ENCODE assay signal across 8 mouse cellular contexts in the genomic region with DNA sequence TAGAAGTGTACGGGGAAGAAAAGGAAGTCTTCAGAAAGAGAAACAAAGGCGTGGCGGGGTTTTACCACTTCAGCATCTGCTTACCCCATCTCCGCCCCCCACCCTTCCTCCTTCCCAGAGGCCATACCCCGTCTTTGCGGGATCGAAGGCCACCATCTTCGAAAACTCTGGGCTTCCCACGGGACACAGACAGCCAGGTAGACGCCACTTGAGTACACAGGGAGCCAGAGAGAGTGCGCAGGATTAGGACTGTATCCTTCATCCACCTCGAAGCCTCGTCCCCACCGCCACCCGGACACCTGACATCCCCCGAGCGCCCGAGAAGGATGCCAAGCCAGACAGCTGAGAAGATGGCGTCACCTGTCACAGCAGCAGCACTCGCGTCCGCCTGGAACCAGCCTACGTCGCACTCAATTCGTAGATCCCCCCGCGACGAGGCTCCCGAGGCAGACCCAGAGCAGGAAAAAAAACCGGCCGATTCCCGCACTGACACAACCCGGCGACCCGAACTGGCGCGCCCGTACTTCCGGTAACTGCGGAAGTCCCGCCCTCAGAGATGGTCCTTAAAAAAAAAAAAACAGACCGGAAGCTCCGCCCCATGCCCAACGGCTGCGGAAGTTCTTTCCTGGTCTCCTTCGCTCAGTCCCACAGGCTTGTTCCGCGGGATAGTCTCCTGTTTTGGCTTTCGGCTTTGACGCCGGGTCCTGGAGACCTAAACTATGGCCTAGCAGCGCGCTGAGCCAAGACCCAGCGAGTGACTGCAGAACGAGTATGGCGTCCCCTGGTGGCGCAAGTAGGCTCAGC. TPM values are rescaled to one million over a fixed set of nuclear protein-coding genes. Genes with fewer than 3 reads are reported as not detected.
DNase-seq lines count a peak whose midpoint lies in the region; ATAC-seq and TF ChIP-seq lines count a peak whose summit lies in the region.

No protein-coding gene starts in this region.

- DNase-seq in 3134 (ENCODE audit: extremely low read depth, insufficient read length, low spot score): peak; percentile 85
- peak; percentile 89 to 91 for DNase-seq in adrenal gland, postnatal 36 days
- DNase-seq in heart, adult 8-10 months (ENCODE audit: low spot score): peak; percentile 94
- peak; percentile 94 for DNase-seq in kidney, adult 9 months
- peak; percentile 93 for DNase-seq in limb, embryonic 14.5 days (ENCODE audit: low spot score)
- DNase-seq in midbrain, postnatal 0 days (ENCODE audit: low spot score): peak; percentile 96
- peak; percentile 72 to 80 for DNase-seq in spleen, postnatal 14 days (ENCODE audit: low spot score in 2 of 2)

- peak overlapping the region; percentile 83 for H3K4me3 ChIP-seq in embryonic facial prominence, embryonic 13.5 days
- peak overlapping the region; percentile 83 for H3K4me3 ChIP-seq in limb, embryonic 14.5 days (replicated peaks; ENCODE audit: low read length)
- peak overlapping the region; percentile 86 for H3K4me3 ChIP-seq in midbrain, postnatal 0 days (ENCODE audit: low read depth, low read length)

- peak overlapping the region; percentile 82 for H3K4me2 ChIP-seq in embryonic facial prominence, embryonic 13.5 days
- peak overlapping the region; percentile 82 for H3K4me2 ChIP-seq in limb, embryonic 14.5 days (replicated peaks; ENCODE audit: low read depth, low read length, severe bottlenecking)
- peak overlapping the region; percentile 62 for H3K4me2 ChIP-seq in midbrain, postnatal 0 days (ENCODE audit: low read depth, low read length, poor library complexity, severe bottlenecking)

- WGBS in embryonic facial prominence, embryonic 13.5 days: under 1% methylated on average over 57 of the region's 57 CpGs
- WGBS in limb, embryonic 14.5 days: 1% methylated on average over 54 of the region's 57 CpGs
- under 1% methylated on average over 57 of the region's 57 CpGs for WGBS in midbrain, postnatal 0 days

- peak; percentile 97 for TF ChIP-seq CTCF in midbrain, postnatal 0 days (IDR thresholded peaks at IDR 0.05)

- H3K4me1 ChIP-seq in embryonic facial prominence, embryonic 13.5 days: peaks cover 8% of the 10 kb centered on the region
- H3K4me1 ChIP-seq in limb, embryonic 14.5 days (ENCODE audit: control insufficient read depth, insufficient read depth, low read length): peaks cover 8% of the 10 kb centered on the region
- H3K4me1 ChIP-seq in midbrain, postnatal 0 days (ENCODE audit: insufficient read depth, low read length): peaks cover 2% of the 10 kb centered on the region; the same call in 1 of the 2 replicates

- H3K27ac ChIP-seq in embryonic facial prominence, embryonic 13.5 days: peak overlapping the region; percentile 98
- H3K27ac ChIP-seq in limb, embryonic 14.5 days (replicated peaks; ENCODE audit: low read depth, low read length): peak overlapping the region; percentile 96
- H3K27ac ChIP-seq in midbrain, postnatal 0 days (ENCODE audit: low read depth, low read length): peak overlapping the region; percentile 90

- no peaks in the 10 kb centered on the region for H3K36me3 ChIP-seq in embryonic facial prominence, embryonic 13.5 days
- peaks cover 8% of the 10 kb centered on the region; the same call in 1 of the 2 replicates for H3K36me3 ChIP-seq in limb, embryonic 14.5 days (ENCODE audit: control insufficient read depth, insufficient read depth, low read length)
- no peaks in the 10 kb centered on the region for H3K36me3 ChIP-seq in midbrain, postnatal 0 days (ENCODE audit: insufficient read depth, low read length)

- H3K9me3 ChIP-seq in embryonic facial prominence, embryonic 13.5 days: no peaks in the 10 kb centered on the region
- H3K9me3 ChIP-seq in limb, embryonic 14.5 days (ENCODE audit: control insufficient read depth, low read length): no peaks in the 10 kb centered on the region
- H3K9me3 ChIP-seq in midbrain, postnatal 0 days (ENCODE audit: low read length): no peaks in the 10 kb centered on the region

- H3K9ac ChIP-seq in embryonic facial prominence, embryonic 13.5 days: peak overlapping the region; percentile 85
- H3K9ac ChIP-seq in limb, embryonic 14.5 days (ENCODE audit: low read depth, low read length, severe bottlenecking): peak overlapping the region; percentile 84
- H3K9ac ChIP-seq in midbrain, postnatal 0 days (replicated peaks; ENCODE audit: low read length, poor library complexity, severe bottlenecking): peak overlapping the region; percentile 92

- ATAC-seq in embryonic facial prominence, embryonic 13.5 days (ENCODE audit: insufficient number of reproducible peaks, insufficient read depth, low FRiP score, low TSS enrichment, low read depth): peak; percentile 87
- ATAC-seq in limb, embryonic 14.5 days (ENCODE audit: low FRiP score, low read depth): peak; percentile 95
- ATAC-seq in midbrain, postnatal 0 days (ENCODE audit: low FRiP score): peak; percentile 91

- 0 out of 2 replicates have a peak, but pooled peaks have one; percentile 27 for TF ChIP-seq POLR2A in limb, embryonic 14.5 days (IDR thresholded peaks at IDR 0.05; ENCODE audit: borderline replicate concordance, extremely low read depth, insufficient read depth, insufficient read length)

- H3K27me3 ChIP-seq in embryonic facial prominence, embryonic 13.5 days: no peaks in the 10 kb centered on the region
- H3K27me3 ChIP-seq in limb, embryonic 14.5 days (ENCODE audit: control insufficient read depth, insufficient read depth, low read length): no peaks in the 10 kb centered on the region
- H3K27me3 ChIP-seq in midbrain, postnatal 0 days (ENCODE audit: insufficient read depth, low read length): no peaks in the 10 kb centered on the region

RNA-seq across cellular contexts. Expression of a gene that starts 1.0 kb away (rescaled TPM):
- total RNA-seq in adrenal gland, postnatal 36 days (2021): 10 to 100 TPM; 40.8 TPM
- polyA plus RNA-seq in embryonic facial prominence, embryonic 13.5 days (2015; fragmentation: Nextera tagmentation; extraction: Ambion mirVana): 21.3 and 22.1 TPM in 2 replicates
- total RNA-seq in heart, adult 8-10 months (2022): 10 to 100 TPM; 31.1 to 39.2 (median 34.4) TPM
- polyA plus RNA-seq in limb, embryonic 14.5 days (2012; rRNA removed): 16.2 and 17.2 TPM in 2 replicates
- 19.8 and 21.1 TPM in 2 replicates for polyA plus RNA-seq in limb, embryonic 14.5 days (2014; fragmentation: Nextera tagmentation; extraction: Ambion mirVana)
- total RNA-seq in midbrain, postnatal 0 days (2014; rRNA removed): 60.1 and 79.5 TPM in 2 replicates
- polyA plus RNA-seq in midbrain, postnatal 0 days (2015; fragmentation: Nextera tagmentation; extraction: Ambion mirVana): 39.3 and 40.7 TPM in 2 replicates

RNA-seq across cellular contexts. Expression of a gene that starts 14.6 kb away (rescaled TPM):
- total RNA-seq in adrenal gland, postnatal 36 days (2021): 100 to 1,000 TPM; 113 to 187 TPM
- polyA plus RNA-seq in embryonic facial prominence, embryonic 13.5 days (2015; fragmentation: Nextera tagmentation; extraction: Ambion mirVana): 58.8 and 62.2 TPM in 2 replicates
- 1 to 10 TPM; 4.0 to 6.0 (median 5.3) TPM for total RNA-seq in heart, adult 8-10 months (2022)
- polyA plus RNA-seq in limb, embryonic 14.5 days (2012; rRNA removed): 31.0 and 35.7 TPM in 2 replicates
- polyA plus RNA-seq in limb, embryonic 14.5 days (2014; fragmentation: Nextera tagmentation; extraction: Ambion mirVana): 46.1 and 56.1 TPM in 2 replicates
- total RNA-seq in midbrain, postnatal 0 days (2014; rRNA removed): 39.2 and 42.6 TPM in 2 replicates
- 60.4 and 65.2 TPM in 2 replicates for polyA plus RNA-seq in midbrain, postnatal 0 days (2015; fragmentation: Nextera tagmentation; extraction: Ambion mirVana)

Comparison
In these comparisons a context has a peak if more than half of its experiments do, and no peak if none do; other contexts are left out.
1. Peak in every context shown above with its lines: DNase-seq, ATAC-seq, H3K4me3 ChIP-seq and H3K27ac ChIP-seq.